Mouse (Mus musculus) MEL (cell line): ENCODE data around the gene Lmx1b. TPM values are rescaled to one million over a fixed set of nuclear protein-coding genes. Genes with fewer than 3 reads are reported as not detected.

Source experiments
- DNase-seq: peaks from one replicate; pipeline ENCODE4 v3.0.0; 2011; ENCODE audit warnings: low read depth, low spot score
- H3K27ac ChIP-seq: 2 replicates; pipeline ENCODE4 v1.5.1; 2012; ENCODE audit warnings: low read depth, mild to moderate bottlenecking, control low read depth, low read length, moderate library complexity; ENCODE audit not compliant: control insufficient read depth
- H3K27me3 ChIP-seq, 2 experiments: fragments of 150-350 bp in 1 of 2; sonication (generic) in 1 of 2; 2 replicates each; pipeline ENCODE4 v1.6.1; 2012; ENCODE audit warnings: low read length in 2 of 2, mild to moderate bottlenecking in 2 of 2, improper control_type of control experiment in 1 of 2, moderate library complexity in 1 of 2; ENCODE audit not compliant: insufficient read depth in 2 of 2, control insufficient read depth in 1 of 2
- H3K36me3 ChIP-seq, 2 experiments: 2 replicates each; pipeline ENCODE4 v1.6.1; 2012 to 2014; ENCODE audit warnings: low read length in 2 of 2, improper control_type of control experiment in 1 of 2, inconsistent platforms in 1 of 2, mild to moderate bottlenecking in 1 of 2; ENCODE audit not compliant: insufficient read depth in 2 of 2, control insufficient read depth in 1 of 2
- H3K4me1 ChIP-seq, 2 experiments: fragments of 150-350 bp in 1 of 2; sonication (generic) in 1 of 2; 2 replicates each; pipeline ENCODE4 v1.6.1; 2012; ENCODE audit warnings: low read length in 2 of 2, improper control_type of control experiment in 1 of 2, mild to moderate bottlenecking in 1 of 2; ENCODE audit not compliant: insufficient read depth in 2 of 2, control insufficient read depth in 1 of 2
- H3K4me3 ChIP-seq, 2 experiments: fragments of 150-350 bp in 1 of 2; sonication (generic) in 1 of 2; 2 replicates each; pipeline ENCODE4 v1.5.1; 2012; ENCODE audit warnings: low read depth in 2 of 2, low read length in 2 of 2, mild to moderate bottlenecking in 2 of 2, moderate library complexity in 2 of 2, control low read depth in 1 of 2, improper control_type of control experiment in 1 of 2; ENCODE audit not compliant: control insufficient read depth in 1 of 2, insufficient read depth in 1 of 2
- H3K79me2 ChIP-seq: 2 replicates; pipeline ENCODE4 v1.6.1; 2012; ENCODE audit warnings: mild to moderate bottlenecking, low read length, moderate library complexity; ENCODE audit not compliant: control insufficient read depth, poor library complexity, insufficient read depth
- H3K9ac ChIP-seq: 2 replicates; pipeline ENCODE4 v1.6.1; 2012; ENCODE audit warnings: low read depth, mild to moderate bottlenecking, control low read depth, low read length, moderate library complexity; ENCODE audit not compliant: control insufficient read depth, poor library complexity, severe bottlenecking
- H3K9me3 ChIP-seq: fragments of 150-350 bp; sonication (generic); replicated peaks from 2 replicates; pipeline ENCODE4 v1.6.1; 2012; ENCODE audit warnings: mild to moderate bottlenecking, low read length, improper control_type of control experiment, moderate library complexity; ENCODE audit not compliant: insufficient read depth
- CHD1 ChIP-seq: IDR thresholded peaks from 2 replicates; pipeline ENCODE4 v1.6.1; 2012; ENCODE audit warnings: low read depth, mild to moderate bottlenecking, inconsistent platforms, low read length, improper control_type of control experiment
- CTCF ChIP-seq, 3 experiments: IDR thresholded peaks in 2 of 3; conservative IDR thresholded peaks in 1 of 3; 2 replicates each; pipeline ENCODE4 v1.5.1; 2011 to 2012; ENCODE audit warnings: low read length in 3 of 3, low read depth in 2 of 3, mild to moderate bottlenecking in 2 of 3, improper control_type of control experiment in 1 of 3, inconsistent platforms in 1 of 3, mixed read lengths in 1 of 3, moderate library complexity in 1 of 3; ENCODE audit not compliant: control insufficient read depth in 1 of 3, insufficient read depth in 1 of 3, poor library complexity in 1 of 3, severe bottlenecking in 1 of 3
- GATA1 ChIP-seq: IDR thresholded peaks from 2 replicates; pipeline ENCODE4 v1.6.1; 2011; ENCODE audit warnings: low read depth, low read length, improper control_type of control experiment
- MAFK ChIP-seq: IDR thresholded peaks from 2 replicates; pipeline ENCODE4 v1.6.1; 2011; ENCODE audit warnings: low read depth, mild to moderate bottlenecking, low read length, improper control_type of control experiment, borderline replicate concordance
- MAZ ChIP-seq: IDR thresholded peaks from 2 replicates; pipeline ENCODE4 v1.6.1; 2012; ENCODE audit warnings: low read depth, mild to moderate bottlenecking, inconsistent platforms, low read length, improper control_type of control experiment
- MEF2A ChIP-seq: IDR thresholded peaks from 2 replicates; pipeline ENCODE4 v1.6.1; 2014; ENCODE audit warnings: low read depth, mild to moderate bottlenecking, inconsistent platforms, low read length, improper control_type of control experiment; ENCODE audit not compliant: poor library complexity, insufficient replicate concordance, severe bottlenecking; ENCODE audit errors: extremely low read depth
- MXI1 ChIP-seq: IDR thresholded peaks from 2 replicates; pipeline ENCODE4 v1.6.1; 2011; ENCODE audit warnings: mild to moderate bottlenecking, low read depth, low read length, improper control_type of control experiment
- POLR2AphosphoS5 ChIP-seq: IDR thresholded peaks from 2 replicates; pipeline ENCODE4 v1.6.1; 2012; ENCODE audit warnings: low read depth, borderline replicate concordance, mild to moderate bottlenecking, inconsistent platforms, low read length, moderate library complexity, mixed read lengths
- USF1 ChIP-seq: IDR thresholded peaks from 2 replicates; pipeline ENCODE4 v1.6.1; 2014; ENCODE audit warnings: low read depth, mild to moderate bottlenecking, inconsistent platforms, low read length, improper control_type of control experiment, moderate library complexity
- USF2 ChIP-seq, 2 experiments: IDR thresholded peaks; 2 replicates each; pipeline ENCODE4 v1.6.1; 2011 to 2012; ENCODE audit warnings: improper control_type of control experiment in 2 of 2, low read length in 2 of 2, borderline replicate concordance in 1 of 2, inconsistent platforms in 1 of 2, low read depth in 1 of 2, mild to moderate bottlenecking in 1 of 2; ENCODE audit not compliant: insufficient read depth in 1 of 2
- ZMIZ1 ChIP-seq: IDR thresholded peaks from 2 replicates; pipeline ENCODE4 v1.6.1; 2012; ENCODE audit warnings: low read depth, mild to moderate bottlenecking, inconsistent platforms, low read length, improper control_type of control experiment, moderate library complexity
- polyA plus RNA-seq, 2 experiments: library from polyadenylated mRNA; stranded (reverse) in 1 of 2; unstranded in 1 of 2; fragments of >175 nt in 1 of 2; fragments of >200 nt in 1 of 2; gene quantifications; 2 replicates each; pipeline versions ENCODE4 v1.2.1 to v1.2.4; 2012; ENCODE audit warnings: low replicate concordance in 2 of 2, low read depth in 1 of 2; ENCODE audit not compliant: insufficient read length in 2 of 2, insufficient read depth in 1 of 2, missing spikeins in 1 of 2
- total RNA-seq: library from RNA; depleted of rRNA; stranded (reverse); fragments of 300-350 nt; gene quantifications from 2 replicates; pipeline ENCODE4 v1.2.3, GENCODE M21; 2012; rRNA removed

Gene Lmx1b
- total RNA-seq, result not detected in 2 replicates
- not detected for polyA plus RNA-seq

- Histone ChIP-seq H3K27me3 (peaks cover 0 to 2% of the 10 kb centered on the region in 2 experiments; a peak in 1 of 4 replicates), H3K4me3 (no peak within 1 kb of the TSS), H3K9me3 (no peaks in the 10 kb centered on the region), H3K9ac (no peak within 1 kb of the TSS), H3K79me2 (no peaks in the 10 kb centered on the region), H3K4me1 (no peaks in the 10 kb centered on the region), H3K27ac (no peak within 1 kb of the TSS), H3K36me3 (no peaks in the 10 kb centered on the region)
- TF ChIP-seq USF1, result no peak
- TF ChIP-seq MXI1, result no peak
- TF ChIP-seq CTCF (IDR thresholded peaks at IDR 0.05 in 2 of 3, conservative IDR thresholded peaks at IDR 0.05 in 1 of 3; ENCODE audit: control insufficient read depth in 1 of 3, insufficient read depth in 1 of 3, low read depth in 2 of 3, low read length in 3 of 3, poor library complexity in 1 of 3, severe bottlenecking in 1 of 3), result no peak
- TF ChIP-seq CHD1, result no peak
- TF ChIP-seq GATA1, result no peak
- no peak for TF ChIP-seq ZMIZ1
- no peak for TF ChIP-seq MAFK
- DNase-seq, result no peak
Observed at GRCm38 (mm10) chr2:33640171-33640721, at the start of gene Lmx1b. TSS of gene Lmx1b (minus strand) at chr2:33640511.

GRCm38 (mm10) chr2:33689880-33690462 lies 49.7 kb upstream of the Lmx1b start:
- Histone ChIP-seq H3K9ac (no peak overlapping the region), H3K4me1 (peaks cover 0 to 2% of the 10 kb centered on the region in 2 experiments; a peak in 1 of 4 replicates), H3K36me3 (no peaks in the 10 kb centered on the region), H3K9me3 (no peaks in the 10 kb centered on the region), H3K4me3 (no peak overlapping the region), H3K79me2 (no peaks in the 10 kb centered on the region), H3K27me3 (peaks cover 0 to 1% of the 10 kb centered on the region in 2 experiments; a peak in 1 of 4 replicates), H3K27ac (no peak overlapping the region)
- no peak for TF ChIP-seq MEF2A
- TF ChIP-seq POLR2AphosphoS5, result no peak
- TF ChIP-seq CTCF (IDR thresholded peaks at IDR 0.05 in 2 of 3, conservative IDR thresholded peaks at IDR 0.05 in 1 of 3; ENCODE audit: control insufficient read depth in 1 of 3, insufficient read depth in 1 of 3, low read depth in 2 of 3, low read length in 3 of 3, poor library complexity in 1 of 3, severe bottlenecking in 1 of 3), result peak; percentile 75 to 94 (median 77)
- 0 out of 2 replicates have a peak, but pooled peaks have one; percentile 33 for TF ChIP-seq MAZ
- DNase-seq, result peak; percentile 64

- Histone ChIP-seq H3K27ac (no peak overlapping the region), H3K9me3 (no peaks in the 10 kb centered on the region), H3K79me2 (no peaks in the 10 kb centered on the region), H3K27me3 (peaks cover 0 to 1% of the 10 kb centered on the region in 2 experiments; a peak in 1 of 4 replicates), H3K9ac (no peak overlapping the region), H3K4me3 (no peak overlapping the region), H3K4me1 (peaks cover 0 to 2% of the 10 kb centered on the region in 2 experiments; a peak in 1 of 4 replicates), H3K36me3 (no peaks in the 10 kb centered on the region)
- no peak for DNase-seq
- TF ChIP-seq USF2 (IDR thresholded peaks at IDR 0.05; ENCODE audit: borderline replicate concordance in 1 of 2, insufficient read depth in 1 of 2, low read depth in 1 of 2, low read length in 2 of 2) (no peak), CTCF (IDR thresholded peaks at IDR 0.05 in 2 of 3, conservative IDR thresholded peaks at IDR 0.05 in 1 of 3; ENCODE audit: control insufficient read depth in 1 of 3, insufficient read depth in 1 of 3, low read depth in 2 of 3, low read length in 3 of 3, poor library complexity in 1 of 3, severe bottlenecking in 1 of 3) (no peak)
Observed at GRCm38 (mm10) chr2:33689155-33689879, 49.0 kb upstream of the Lmx1b start.
